Mouse (Mus musculus) left cerebral cortex, postnatal 14 days (tissue): ENCODE measurements around the gene Celf6. TPM values are rescaled to one million over a fixed set of nuclear protein-coding genes. Genes with fewer than 3 reads are reported as not detected.
A peak's percentile ranks its signal among the peaks of the same experiment; 100 is the strongest.

Experiments
- DNase-seq, 2 experiments: peaks; one replicate each; pipeline ENCODE4 v3.0.0; 2021 to 2022; ENCODE audit warnings: low spot score in 2 of 2, mixed read lengths in 1 of 2
- intact Hi-C: fragments of 180-260 bp; cut with DNase I; formaldehyde crosslinking; loops from one replicate; pipeline ENCODE4 v1.15.1; 2025
- long read RNA-seq, 2 experiments: library from polyadenylated mRNA; stranded (forward); transcript quantifications; one replicate each; pipeline ENCODE4 v2.0.0; 2021
- total RNA-seq, 2 experiments: library from RNA; stranded (reverse); gene quantifications; 2 replicates each; pipeline ENCODE4 v1.2.3; 2021

The Celf6 gene
- 10 to 100 TPM; 27.1 to 28.5 TPM for total RNA-seq
- long read RNA-seq, experiment 1, transcript Celf6-201 (12 exons, 2,765 nt): major isoform, 19 of 33 reads
- long read RNA-seq, experiment 1, partial matches to known transcripts: 0 of 33 reads
- long read RNA-seq, experiment 1, other reads (novel, unspliced or antisense): 13 of 33 reads
- long read RNA-seq, experiment 2, transcript Celf6-201 (12 exons, 2,765 nt): major isoform, 12 of 27 reads
- long read RNA-seq, experiment 2, partial matches to known transcripts: 0 of 27 reads
- long read RNA-seq, experiment 2, other reads (novel, unspliced or antisense): 13 of 27 reads

GRCm38 (mm10) chr9:59577844-59578504 is at the start of gene Celf6:
Celf6 (plus strand) TSS chr9:59577917.
- intact Hi-C loops: no loop called here
- peak; percentile 92 to 95 for DNase-seq

- intact Hi-C loops: no loop called here
- DNase-seq: no peak
Measured at GRCm38 (mm10) chr9:59528274-59528673, 49.4 kb upstream of the Celf6 start.

GRCm38 (mm10) chr9:59531645-59532044 is 46.1 kb upstream of the Celf6 start:
- DNase-seq: no peak
- intact Hi-C loops: no loop called here

- intact Hi-C loops: no loop called here
- DNase-seq: no peak
Measured at GRCm38 (mm10) chr9:59533422-59533821, 44.3 kb upstream of the Celf6 start.

GRCm38 (mm10) chr9:59533889-59534288 is 43.8 kb upstream of the Celf6 start:
- intact Hi-C loops: no loop called here
- no peak for DNase-seq

GRCm38 (mm10) chr9:59537651-59538050 is 40.1 kb upstream of the Celf6 start:
- DNase-seq: no peak
- intact Hi-C loops: no loop called here

- peak; percentile 76 to 82 for DNase-seq
- intact Hi-C loops: no loop called here
Measured at GRCm38 (mm10) chr9:59539441-59540137, 38.1 kb upstream of the Celf6 start, which contains the start of the genes Hexa and Tmem202. Hexa (plus strand) TSS chr9:59539540. Tmem202 (minus strand) TSS chr9:59539847.

GRCm38 (mm10) chr9:59541617-59542016 is 36.1 kb upstream of the Celf6 start:
- intact Hi-C loops: no loop called here
- no peak for DNase-seq

GRCm38 (mm10) chr9:59542766-59543324 is 34.9 kb upstream of the Celf6 start:
- no peak for DNase-seq
- intact Hi-C loops: no loop called here

GRCm38 (mm10) chr9:59544739-59545138 is 33.0 kb upstream of the Celf6 start:
- no peak for DNase-seq
- intact Hi-C loops: no loop called here

GRCm38 (mm10) chr9:59547869-59548268 is 29.8 kb upstream of the Celf6 start:
- intact Hi-C loops: no loop called here
- no peak for DNase-seq

- DNase-seq: no peak
- intact Hi-C loops: no loop called here
Measured at GRCm38 (mm10) chr9:59548961-59549487, 28.7 kb upstream of the Celf6 start.

GRCm38 (mm10) chr9:59550077-59550476 is 27.6 kb upstream of the Celf6 start:
- peak in 1 of 2 experiments; percentile 32 for DNase-seq
- intact Hi-C loops: no loop called here

- intact Hi-C loops: no loop called here
Measured at GRCm38 (mm10) chr9:59551017-59551416, 26.7 kb upstream of the Celf6 start.

GRCm38 (mm10) chr9:59551620-59552031 is 26.1 kb upstream of the Celf6 start:
- DNase-seq: no peak
- intact Hi-C loops: no loop called here

More at GRCm38 (mm10) chr9:59551017-59551416, 26.7 kb upstream of the Celf6 start:
- DNase-seq: no peak

- no peak for DNase-seq
- intact Hi-C loops: no loop called here
Measured at GRCm38 (mm10) chr9:59552610-59553009, 25.1 kb upstream of the Celf6 start.

GRCm38 (mm10) chr9:59553719-59554118 is 24.0 kb upstream of the Celf6 start:
- intact Hi-C loops: no loop called here
- DNase-seq: no peak

GRCm38 (mm10) chr9:59565600-59565999 is 12.1 kb upstream of the Celf6 start:
- peak; percentile 74 to 79 for DNase-seq
- intact Hi-C loops: loop anchor here (5.0 kb wide), 1 partner anchor 78 kb away; the partner anchor contains the start of gene Arih1

- intact Hi-C loops: loop anchor here (5.0 kb wide), 1 partner anchor 80 kb away; the partner anchor contains the start of gene Arih1
- peak; percentile 60 to 77 for DNase-seq
Measured at GRCm38 (mm10) chr9:59567111-59567510, 10.6 kb upstream of the Celf6 start.

- intact Hi-C loops: no loop called here
- no peak for DNase-seq
Measured at GRCm38 (mm10) chr9:59571852-59572251, 5.9 kb upstream of the Celf6 start.
